Mouse (Mus musculus) adrenal gland, postnatal 10 days (tissue): ENCODE data around the gene Olfr71. TPM values are rescaled to one million over a fixed set of nuclear protein-coding genes. Genes with fewer than 3 reads are reported as not detected.

ENCODE experiments used
- DNase-seq: peaks from one replicate; pipeline ENCODE4 v3.0.0; 2021; ENCODE audit warnings: mixed read lengths
- total RNA-seq, 2 experiments: library from RNA; stranded (reverse); gene quantifications; 2 replicates each; pipeline ENCODE4 v1.2.3; 2021

Olfr71 gene
- total RNA-seq, 2 experiments from 2014 or later = not detected

GRCm38 (mm10) chr4:43713652-43714219, 3.7 kb upstream of the Olfr71 start:
- DNase-seq = no peak

DNA sequence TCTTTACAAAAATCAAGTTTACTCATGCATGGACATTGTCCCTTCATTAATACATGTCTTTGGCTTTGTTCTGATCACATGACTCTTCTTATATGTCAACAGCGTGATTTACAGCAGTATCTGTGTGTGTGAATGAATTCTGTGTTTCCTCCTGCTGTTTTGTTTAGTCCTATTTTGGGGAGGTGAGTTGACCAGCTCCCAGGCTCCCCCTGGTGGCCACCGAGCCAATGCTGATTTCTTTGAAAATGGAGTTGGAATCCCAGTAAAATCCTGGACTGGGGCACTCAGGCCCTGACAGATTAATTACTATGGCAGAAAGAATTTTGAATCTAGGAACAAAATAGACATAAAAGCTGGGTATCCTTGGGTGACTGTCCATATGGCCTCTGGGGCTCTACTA, 1.8 kb upstream of the Olfr71 start:
- DNase-seq = peak; percentile 92

DNA sequence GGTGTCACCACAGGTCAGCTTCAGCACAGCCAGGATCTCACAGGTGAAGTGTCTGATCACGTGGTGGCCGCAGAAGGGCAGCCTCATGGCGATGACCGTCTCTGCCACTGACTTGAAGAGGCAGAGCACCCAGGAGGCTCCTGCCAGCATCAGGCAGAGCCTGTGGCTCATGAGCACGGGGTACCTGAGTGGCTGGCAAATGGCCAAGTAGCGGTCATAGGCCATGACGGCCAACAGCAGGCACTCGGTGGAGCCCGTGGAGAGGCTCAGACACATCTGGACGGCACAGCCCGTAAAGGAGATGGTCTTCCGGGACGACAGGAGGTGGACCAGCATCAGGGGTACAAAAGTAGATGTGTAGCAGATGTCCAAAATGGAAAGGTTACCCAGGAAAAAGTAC, 4.1 kb downstream of the Olfr71 start:
- no peak for DNase-seq

- DNase-seq = peak; percentile 70
These were observed 6.2 kb downstream of the Olfr71 start for GRCm38 (mm10) chr4:43703851-43704250.

- no peak for DNase-seq
These were observed 6.6 kb downstream of the Olfr71 start for GRCm38 (mm10) chr4:43703439-43703838.

- no peak for DNase-seq
These were observed 9.3 kb downstream of the Olfr71 start, which contains the start of gene Olfr70 for GRCm38 (mm10) chr4:43700707-43701106. Olfr70 (minus strand) TSS chr4:43700807.

GRCm38 (mm10) chr4:43696561-43696960, 13.5 kb downstream of the Olfr71 start:
- DNase-seq = no peak

DNA sequence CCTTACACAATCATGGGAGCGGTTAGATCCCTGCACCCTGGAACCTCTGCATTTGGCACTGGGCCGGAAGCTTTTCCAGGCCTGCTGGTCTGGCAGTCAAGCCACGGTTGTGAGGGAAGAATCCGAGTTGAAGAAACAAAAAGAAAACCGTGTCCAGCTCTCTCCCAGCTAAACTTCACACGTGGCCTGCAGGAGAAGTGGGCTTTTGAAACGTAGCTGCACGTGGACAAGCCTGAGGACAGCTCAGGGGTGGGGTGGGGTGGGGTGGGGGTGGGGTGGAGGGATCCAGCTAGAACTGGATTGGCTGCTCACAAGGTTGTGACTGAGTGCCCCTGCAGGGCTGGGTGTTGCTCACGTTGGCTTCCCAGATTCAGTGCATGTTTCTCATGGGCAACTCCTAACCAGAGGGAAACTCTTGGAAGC, 14.8 kb downstream of the Olfr71 start:
- DNase-seq = peak; percentile 78

GRCm38 (mm10) chr4:43694439-43695248, 15.4 kb downstream of the Olfr71 start:
- DNase-seq = no peak

DNA sequence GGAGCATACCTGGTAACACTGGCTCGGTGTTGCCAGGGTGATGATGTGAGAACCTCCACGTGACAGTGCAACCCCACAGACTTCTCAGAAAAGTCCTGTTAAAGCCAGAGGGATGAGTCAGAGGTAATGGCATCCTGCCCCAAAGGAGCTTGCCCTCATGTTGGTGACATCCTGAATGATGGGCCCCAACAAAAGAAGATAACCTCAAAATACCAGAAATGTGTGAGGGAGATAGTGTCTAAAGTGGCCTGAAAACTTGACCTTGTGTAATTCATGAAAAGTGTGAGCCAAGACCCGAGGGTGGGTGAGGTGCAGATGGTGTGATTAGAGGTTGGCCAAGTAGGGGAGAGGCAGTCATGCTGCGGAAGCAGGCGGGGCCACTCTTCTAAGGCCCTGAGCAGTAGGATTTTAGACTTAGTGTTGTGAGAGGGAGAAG, 16.2 kb downstream of the Olfr71 start:
- DNase-seq = peak; percentile 56

DNA sequence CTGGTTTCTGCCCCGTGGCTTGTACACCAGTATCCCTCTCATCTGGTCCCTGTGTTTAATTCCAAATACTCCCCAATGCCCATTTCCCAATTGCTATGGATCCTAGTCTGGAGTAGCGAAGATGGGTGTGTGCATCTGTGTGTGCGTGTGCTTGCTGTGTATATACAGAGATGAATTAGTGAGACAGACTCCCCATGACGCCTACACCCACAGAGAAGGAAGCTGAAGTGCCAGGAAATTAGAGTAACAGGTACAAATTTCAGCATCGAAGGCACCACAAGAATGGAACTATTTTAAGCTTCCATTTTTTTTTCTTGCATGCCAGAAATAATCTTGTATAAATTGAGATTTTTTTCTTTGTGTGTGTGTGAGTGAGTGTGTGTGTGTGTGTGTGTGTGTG, 19.0 kb downstream of the Olfr71 start:
- no peak for DNase-seq

DNA sequence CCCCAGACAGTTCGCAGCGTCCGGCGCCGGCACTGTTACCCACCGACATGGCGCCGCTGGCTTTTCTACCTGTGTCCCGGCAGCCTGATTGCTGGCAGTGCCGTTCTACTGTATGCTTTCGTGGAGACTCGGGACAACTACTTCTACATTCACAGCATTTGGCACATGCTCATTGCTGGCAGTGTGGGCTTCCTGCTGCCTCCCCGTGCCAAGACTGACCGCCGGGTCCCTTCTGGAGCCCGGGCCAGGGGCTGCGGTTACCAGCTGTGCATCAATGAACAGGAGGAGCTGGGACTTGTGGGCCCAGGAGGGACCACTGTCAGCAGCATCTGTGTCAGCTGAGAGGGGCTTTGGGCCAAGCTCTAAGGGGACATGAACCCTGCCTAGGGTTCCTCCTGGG, 20.0 kb downstream of the Olfr71 start:
- DNase-seq = no peak

GRCm38 (mm10) chr4:43679416-43680043, 30.5 kb downstream of the Olfr71 start:
- DNase-seq = peak; percentile 64

DNA sequence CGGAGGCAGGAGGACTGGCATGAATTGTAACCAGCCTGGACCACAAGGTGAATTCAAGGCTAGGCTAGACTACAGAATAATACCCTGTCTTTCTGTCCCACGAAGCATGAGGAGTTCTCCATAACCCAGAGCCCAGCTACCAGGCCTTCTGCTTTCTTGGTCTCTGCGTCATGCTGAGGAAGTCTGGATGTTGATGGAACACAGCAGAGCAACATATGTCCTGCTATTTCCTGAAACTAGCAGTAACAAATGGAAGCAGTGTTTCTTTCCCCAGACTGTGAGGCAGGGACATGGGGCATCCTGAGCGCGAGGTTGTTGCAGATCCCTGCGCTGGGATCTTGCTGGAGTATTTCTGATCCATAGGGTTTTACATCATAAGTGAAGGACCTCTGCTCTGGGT, 31.5 kb downstream of the Olfr71 start:
- no peak for DNase-seq

GRCm38 (mm10) chr4:43675608-43676007, 34.4 kb downstream of the Olfr71 start:
- DNase-seq = no peak

GRCm38 (mm10) chr4:43674974-43675373, 35.1 kb downstream of the Olfr71 start:
- no peak for DNase-seq

DNA sequence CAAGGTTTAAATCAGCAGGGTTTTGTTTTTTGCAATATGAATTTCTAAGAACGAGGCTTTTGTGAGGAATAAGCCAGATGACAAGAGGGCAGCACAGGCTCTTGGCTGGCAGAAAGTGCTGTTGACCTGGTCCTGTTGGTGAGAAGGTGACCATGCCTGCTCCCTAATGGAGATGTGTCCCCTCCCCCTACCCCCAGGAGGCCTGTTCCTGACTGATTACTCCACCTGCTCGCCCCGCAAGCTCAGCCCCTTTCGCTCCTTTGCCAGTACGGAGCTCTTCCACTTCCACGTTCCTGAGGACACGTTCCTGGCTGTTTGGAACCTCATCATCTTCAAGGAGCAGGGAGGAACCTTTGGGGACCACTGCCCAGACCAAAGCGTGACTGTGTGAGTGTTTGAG, 36.4 kb downstream of the Olfr71 start:
- peak; percentile 44 for DNase-seq

DNA sequence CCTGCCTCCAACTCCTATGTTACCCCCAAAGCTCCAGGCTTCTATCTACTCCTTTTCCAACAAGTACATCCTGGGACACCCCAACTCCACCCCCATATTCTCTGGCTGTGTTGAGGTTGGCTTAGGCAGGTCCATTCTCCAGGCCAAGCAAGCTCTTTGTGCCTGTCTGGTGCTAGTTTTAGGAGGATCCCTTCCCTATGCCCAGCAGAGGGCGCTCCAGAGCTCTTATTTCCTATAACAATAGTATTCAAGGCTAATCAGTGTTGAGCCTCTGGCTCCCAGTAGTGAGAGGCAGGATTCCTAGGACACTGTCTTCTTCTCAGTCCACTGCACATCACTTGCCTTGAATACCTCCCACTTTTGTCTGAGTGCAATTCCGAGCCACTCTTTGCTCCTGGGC, 38.0 kb downstream of the Olfr71 start:
- peak; percentile 94 for DNase-seq

GRCm38 (mm10) chr4:43669428-43669794, 40.6 kb downstream of the Olfr71 start:
- peak; percentile 85 for DNase-seq

DNA sequence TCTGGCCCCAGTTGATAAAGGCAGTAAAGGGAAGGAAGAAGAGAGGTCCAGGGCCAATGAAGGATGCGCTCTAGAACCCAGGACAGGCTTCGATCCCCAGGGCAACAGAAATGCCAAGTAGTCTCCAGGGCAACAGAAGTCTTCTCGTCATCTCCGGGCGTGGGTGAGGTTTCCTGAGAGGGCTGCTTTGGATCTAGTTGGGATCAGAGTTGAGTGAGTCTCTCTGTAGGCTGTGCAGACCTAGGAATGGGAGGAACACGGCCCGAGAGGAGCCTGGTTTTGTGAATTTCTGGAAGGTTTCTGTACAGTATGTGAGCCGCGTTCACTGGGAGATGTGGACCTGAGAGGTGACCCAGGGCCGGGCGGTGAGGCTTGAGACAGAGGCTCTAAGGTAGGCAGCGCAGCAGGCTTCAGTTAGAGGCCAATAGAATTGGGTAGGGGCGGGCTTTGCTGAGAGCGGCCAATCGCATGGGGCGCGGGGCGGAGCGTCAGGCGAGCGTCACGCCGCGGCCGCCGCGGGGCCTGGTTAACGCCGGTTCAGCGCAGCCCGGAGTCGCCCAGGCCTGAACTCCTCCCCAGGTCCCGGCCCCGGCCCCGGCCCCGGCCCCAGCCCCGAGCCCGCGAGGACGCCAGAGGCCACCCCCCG, 41.1 kb downstream of the Olfr71 start, which contains the start of the genes Tmem8b and Fam221b:
Gene Tmem8b (plus strand): TSS at position 190 of the 646 bp plus-strand sequence.
Gene Fam221b (minus strand): TSS at position 364 of the 646 bp plus-strand sequence.
- DNase-seq = peak; percentile 94

- DNase-seq = no peak
These were observed 43.6 kb downstream of the Olfr71 start for GRCm38 (mm10) chr4:43666412-43666811.

DNA sequence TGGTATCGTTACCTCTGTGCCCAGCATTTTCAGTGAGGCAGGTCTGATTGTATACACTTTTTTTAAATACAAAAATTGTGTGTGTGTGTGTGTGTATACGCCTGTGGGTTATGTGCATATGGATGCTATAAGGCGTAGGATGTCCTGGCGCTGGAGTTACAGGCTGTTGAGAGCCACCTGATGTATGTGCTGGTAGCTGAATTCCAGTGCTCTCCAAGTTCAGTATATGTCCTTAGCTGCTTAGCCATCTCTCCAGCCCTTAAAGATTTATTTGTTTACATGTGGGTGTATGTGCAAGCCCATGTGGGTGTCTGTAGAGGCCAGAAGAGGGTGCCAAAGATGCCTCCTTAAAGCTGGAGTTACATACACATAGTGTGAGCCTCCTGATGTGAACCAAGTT, 52.9 kb downstream of the Olfr71 start:
- DNase-seq = no peak
